Mouse (Mus musculus): ENCODE results near the gene Ttc39b.
A peak's percentile ranks its signal among the peaks of the same experiment; 100 is the strongest.

Ttc39b gene

DNA sequence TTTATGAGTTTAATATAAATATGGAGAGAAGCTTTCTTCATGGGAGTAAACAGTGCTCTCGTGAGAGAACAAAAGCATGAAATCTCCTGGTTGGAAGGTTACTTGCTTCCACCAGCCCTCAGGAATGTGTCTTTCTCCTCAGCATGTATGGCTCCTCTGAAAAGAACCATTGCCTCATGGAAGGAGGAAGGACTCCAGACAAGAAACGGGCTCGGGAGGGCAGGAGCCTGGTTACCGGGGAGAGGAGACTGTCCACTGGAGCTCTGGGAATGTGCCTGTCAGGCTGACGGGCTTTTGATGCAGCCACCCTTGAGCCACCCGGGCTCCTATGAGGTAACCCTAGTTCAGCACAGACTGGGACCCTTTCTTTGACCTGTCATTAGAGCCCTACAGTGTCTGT lies 137.6 kb downstream of the Ttc39b start:
- no peak for DNase-seq (ENCODE audit: low read depth, low spot score)

DNA sequence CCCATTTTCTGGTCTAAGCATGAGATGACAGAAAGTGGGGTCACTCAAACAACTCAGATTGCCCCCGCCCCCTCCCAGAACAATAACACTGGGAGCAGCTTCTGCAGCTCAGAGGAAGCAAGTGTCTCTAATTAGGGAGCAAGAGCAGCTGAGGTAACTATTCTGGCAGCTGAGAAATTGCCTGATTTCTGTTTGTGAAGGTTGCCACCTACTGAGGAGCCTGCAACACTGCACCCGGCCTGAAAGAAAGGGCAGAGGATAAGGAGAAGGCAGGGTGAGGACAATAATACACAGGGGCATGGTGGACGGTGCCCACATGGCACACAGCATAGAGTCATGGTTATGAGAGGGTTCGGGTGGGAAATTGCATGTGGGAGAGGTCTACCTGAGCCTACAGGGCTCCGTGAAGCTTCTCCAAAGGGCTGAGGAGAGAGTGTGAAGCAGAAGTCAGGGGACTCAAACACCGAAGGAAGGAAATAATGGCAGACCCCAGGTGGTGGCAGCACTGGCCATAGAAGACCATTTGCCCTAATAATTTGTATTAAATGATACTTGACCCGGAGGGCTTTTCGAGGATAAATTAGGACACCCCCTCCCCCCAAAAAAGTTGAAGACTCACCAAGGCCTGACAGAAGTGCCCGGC lies 140.6 kb downstream of the Ttc39b start:
- peak; percentile 13 for DNase-seq (ENCODE audit: low read depth, low spot score)

- DNase-seq (ENCODE audit: low read depth, low spot score): no peak
Observed at GRCm38 (mm10) chr4:83182178-83183068, 141.6 kb downstream of the Ttc39b start.

GRCm38 (mm10) chr4:83177471-83177870 lies 146.6 kb downstream of the Ttc39b start:
- no peak for DNase-seq (ENCODE audit: low read depth, low spot score)

DNA sequence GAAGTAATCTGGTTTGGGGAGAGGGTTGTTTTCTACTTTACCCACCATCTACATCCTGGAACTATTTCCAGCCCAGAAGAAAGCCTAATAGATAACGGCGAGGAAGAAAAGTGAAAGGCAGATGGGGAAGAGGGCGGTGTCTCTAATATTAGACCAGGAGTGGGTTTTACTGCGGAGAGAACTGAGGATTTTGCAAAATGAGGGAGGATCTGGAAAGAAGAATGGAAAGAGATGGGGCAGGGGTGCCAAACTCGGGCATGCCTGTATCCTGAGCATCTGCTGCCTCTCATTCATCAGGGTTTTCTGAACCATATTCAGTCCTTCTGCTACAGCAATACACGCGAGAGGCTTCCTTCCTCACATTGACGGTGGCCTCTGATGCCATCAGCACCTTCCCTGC lies 149.1 kb downstream of the Ttc39b start:
- no peak for DNase-seq (ENCODE audit: low read depth, low spot score)

GRCm38 (mm10) chr4:83172278-83172677 lies 151.8 kb downstream of the Ttc39b start:
- DNase-seq (ENCODE audit: low read depth, low spot score): no peak

GRCm38 (mm10) chr4:83170741-83171140 lies 153.3 kb downstream of the Ttc39b start:
- no peak for DNase-seq (ENCODE audit: low read depth, low spot score)
